Mouse (Mus musculus): ENCODE measurements at regions not wholly inside any gene's neighbourhood (a gene's known extent, or its start where the extent isn't known, plus 50 kb on each side); places are given as distances from the start of the nearest gene placed in this dataset.

GRCm38 (mm10) chr17:84085721-84086120 is 102.0 kb downstream of the Zfp36l2 start:
- Histone ChIP-seq H3K4me2 (no peak overlapping the region), H3K9me3 (replicated peaks; ENCODE audit: control insufficient read depth, low read length) (no peaks in the 10 kb centered on the region), H3K36me3 (ENCODE audit: control insufficient read depth, insufficient read depth, low read length) (no peaks in the 10 kb centered on the region), H3K27me3 (ENCODE audit: control insufficient read depth, insufficient read depth, low read length) (no peaks in the 10 kb centered on the region), H3K4me3 (ENCODE audit: low read depth, low read length) (no peak overlapping the region), H3K9ac (ENCODE audit: low read depth, low read length) (0 out of 2 replicates have a peak overlapping the region, but pooled peaks have one; percentile 29), H3K27ac (ENCODE audit: low read depth, low read length) (peak overlapping the region; percentile 35; the same call in 1 of the 2 replicates), H3K4me1 (ENCODE audit: control insufficient read depth, insufficient read depth, low read length) (peaks cover 29% of the 10 kb centered on the region)
- WGBS (ENCODE audit: insufficient replicate concordance) = 26% methylated on average over 7 of the region's 7 CpGs
- ATAC-seq (replicated peaks; ENCODE audit: insufficient number of reproducible peaks, low FRiP score, low TSS enrichment) = no peak

DNA sequence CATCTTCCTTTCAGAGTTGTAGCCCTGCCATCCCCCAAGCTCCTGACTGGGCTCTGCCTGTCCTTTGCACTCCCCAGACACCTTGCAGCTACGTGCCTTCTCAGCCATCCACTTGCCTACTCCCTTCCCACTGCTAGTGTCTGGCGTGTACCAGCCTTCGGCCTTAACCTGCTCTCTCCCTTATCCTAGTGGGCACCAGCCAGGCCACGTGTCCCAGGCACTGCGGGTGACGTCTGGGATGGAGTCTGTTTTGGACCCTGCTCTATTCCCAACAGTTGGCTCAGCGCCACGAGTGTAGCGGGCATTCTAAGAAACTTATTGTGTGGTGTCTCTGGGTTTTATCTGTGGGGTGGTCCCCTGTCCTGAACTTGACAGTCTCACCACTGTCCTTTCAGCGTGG is 102.5 kb downstream of the Zfp36l2 start:
- Histone ChIP-seq H3K36me3 (ENCODE audit: control insufficient read depth, insufficient read depth, low read length) (no peaks in the 10 kb centered on the region), H3K27ac (ENCODE audit: low read depth, low read length) (peak overlapping the region; percentile 35; the same call in 1 of the 2 replicates), H3K9ac (ENCODE audit: low read depth, low read length) (no peak overlapping the region), H3K27me3 (ENCODE audit: control insufficient read depth, insufficient read depth, low read length) (no peaks in the 10 kb centered on the region), H3K4me3 (ENCODE audit: low read depth, low read length) (no peak overlapping the region), H3K4me1 (ENCODE audit: control insufficient read depth, insufficient read depth, low read length) (peaks cover 29% of the 10 kb centered on the region), H3K9me3 (replicated peaks; ENCODE audit: control insufficient read depth, low read length) (no peaks in the 10 kb centered on the region), H3K4me2 (no peak overlapping the region)
- no peak for ATAC-seq (replicated peaks; ENCODE audit: insufficient number of reproducible peaks, low FRiP score, low TSS enrichment)
- 69% methylated on average over 10 of the region's 10 CpGs for WGBS (ENCODE audit: insufficient replicate concordance)

GRCm38 (mm10) chr17:84083307-84084263 is 104.2 kb downstream of the Zfp36l2 start:
- H3K4me3 ChIP-seq (ENCODE audit: low read depth, low read length) = no peak overlapping the region
- no peak overlapping the region; the same call in 1 of the 2 replicates for H3K27ac ChIP-seq (ENCODE audit: low read depth, low read length)
- no peaks in the 10 kb centered on the region for H3K27me3 ChIP-seq (ENCODE audit: control insufficient read depth, insufficient read depth, low read length)
- no peak overlapping the region for H3K9ac ChIP-seq (ENCODE audit: low read depth, low read length)
- no peaks in the 10 kb centered on the region for H3K9me3 ChIP-seq (replicated peaks; ENCODE audit: control insufficient read depth, low read length)
- H3K4me2 ChIP-seq = no peak overlapping the region
- peaks cover 29% of the 10 kb centered on the region for H3K4me1 ChIP-seq (ENCODE audit: control insufficient read depth, insufficient read depth, low read length)
- 61% methylated on average over 16 of the region's 16 CpGs for WGBS (ENCODE audit: insufficient replicate concordance)
- no peak for ATAC-seq (replicated peaks; ENCODE audit: insufficient number of reproducible peaks, low FRiP score, low TSS enrichment)
- H3K36me3 ChIP-seq (ENCODE audit: control insufficient read depth, insufficient read depth, low read length) = no peaks in the 10 kb centered on the region

- 81% methylated on average over 5 of the region's 5 CpGs for WGBS (ENCODE audit: insufficient replicate concordance)
- no peak overlapping the region for H3K4me3 ChIP-seq (ENCODE audit: low read depth, low read length)
- H3K9me3 ChIP-seq (replicated peaks; ENCODE audit: control insufficient read depth, low read length) = no peaks in the 10 kb centered on the region
- peaks cover 29% of the 10 kb centered on the region for H3K4me1 ChIP-seq (ENCODE audit: control insufficient read depth, insufficient read depth, low read length)
- H3K27me3 ChIP-seq (ENCODE audit: control insufficient read depth, insufficient read depth, low read length) = no peaks in the 10 kb centered on the region
- no peak overlapping the region for H3K4me2 ChIP-seq
- 0 out of 2 replicates have a peak overlapping the region, but pooled peaks have one; percentile 57 for H3K27ac ChIP-seq (ENCODE audit: low read depth, low read length)
- ATAC-seq (replicated peaks; ENCODE audit: insufficient number of reproducible peaks, low FRiP score, low TSS enrichment) = no peak
- H3K9ac ChIP-seq (ENCODE audit: low read depth, low read length) = 0 out of 2 replicates have a peak overlapping the region, but pooled peaks have one; percentile 28
- H3K36me3 ChIP-seq (ENCODE audit: control insufficient read depth, insufficient read depth, low read length) = no peaks in the 10 kb centered on the region
Observed at GRCm38 (mm10) chr17:84082571-84082970, 105.2 kb downstream of the Zfp36l2 start.

DNA sequence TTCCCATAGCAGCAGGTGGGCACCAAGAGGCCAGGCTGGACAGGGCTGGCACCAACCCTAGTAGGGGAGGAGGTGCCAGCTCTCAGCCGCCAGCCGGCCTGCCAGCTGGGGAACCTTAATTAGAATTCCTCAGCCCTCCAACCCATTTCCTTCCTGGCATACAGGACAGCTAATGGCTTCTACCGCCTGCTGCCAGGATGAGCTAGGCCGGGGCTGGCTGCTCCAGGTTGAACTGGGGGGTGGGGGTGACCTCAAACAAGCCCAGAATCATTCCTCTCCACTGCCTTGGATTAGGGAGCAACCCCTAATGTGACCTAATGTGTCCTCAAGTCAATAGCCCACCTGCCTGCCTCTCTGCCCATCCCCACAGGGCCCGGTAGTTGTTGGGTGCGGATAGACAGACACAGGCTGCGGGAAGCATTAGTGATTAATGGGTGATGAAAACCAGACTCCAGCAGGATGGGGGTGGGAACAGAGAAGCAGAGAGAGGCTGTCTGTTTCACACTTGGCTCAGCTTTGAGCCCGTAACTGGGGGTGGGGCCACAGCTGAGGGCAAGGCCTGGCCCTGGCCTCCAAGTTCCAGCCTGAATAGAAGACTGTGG is 105.9 kb downstream of the Zfp36l2 start:
- H3K27ac ChIP-seq (ENCODE audit: low read depth, low read length) = peak overlapping the region; percentile 57; the same call in 1 of the 2 replicates
- H3K9me3 ChIP-seq (replicated peaks; ENCODE audit: control insufficient read depth, low read length) = no peaks in the 10 kb centered on the region
- 0 out of 2 replicates have a peak overlapping the region, but pooled peaks have one; percentile 28 for H3K9ac ChIP-seq (ENCODE audit: low read depth, low read length)
- WGBS (ENCODE audit: insufficient replicate concordance) = 37% methylated on average over 8 of the region's 8 CpGs
- H3K27me3 ChIP-seq (ENCODE audit: control insufficient read depth, insufficient read depth, low read length) = no peaks in the 10 kb centered on the region
- H3K36me3 ChIP-seq (ENCODE audit: control insufficient read depth, insufficient read depth, low read length) = no peaks in the 10 kb centered on the region
- peak; percentile 62 for ATAC-seq (replicated peaks; ENCODE audit: insufficient number of reproducible peaks, low FRiP score, low TSS enrichment)
- peaks cover 29% of the 10 kb centered on the region for H3K4me1 ChIP-seq (ENCODE audit: control insufficient read depth, insufficient read depth, low read length)
- H3K4me2 ChIP-seq = no peak overlapping the region
- no peak overlapping the region for H3K4me3 ChIP-seq (ENCODE audit: low read depth, low read length)

GRCm38 (mm10) chr17:84075081-84075938 is 112.4 kb downstream of the Zfp36l2 start:
- Histone ChIP-seq H3K27me3 (ENCODE audit: control insufficient read depth, insufficient read depth, low read length) (no peaks in the 10 kb centered on the region), H3K4me2 (no peak overlapping the region), H3K4me3 (ENCODE audit: low read depth, low read length) (no peak overlapping the region), H3K9ac (ENCODE audit: low read depth, low read length) (no peak overlapping the region), H3K36me3 (ENCODE audit: control insufficient read depth, insufficient read depth, low read length) (no peaks in the 10 kb centered on the region), H3K4me1 (ENCODE audit: control insufficient read depth, insufficient read depth, low read length) (0 out of 2 replicates have a peak, but pooled peaks cover 4% of the 10 kb centered on the region), H3K9me3 (replicated peaks; ENCODE audit: control insufficient read depth, low read length) (no peaks in the 10 kb centered on the region), H3K27ac (ENCODE audit: low read depth, low read length) (no peak overlapping the region)
- ATAC-seq (replicated peaks; ENCODE audit: insufficient number of reproducible peaks, low FRiP score, low TSS enrichment) = no peak
- 70% methylated on average over 3 of the region's 3 CpGs for WGBS (ENCODE audit: insufficient replicate concordance)

DNA sequence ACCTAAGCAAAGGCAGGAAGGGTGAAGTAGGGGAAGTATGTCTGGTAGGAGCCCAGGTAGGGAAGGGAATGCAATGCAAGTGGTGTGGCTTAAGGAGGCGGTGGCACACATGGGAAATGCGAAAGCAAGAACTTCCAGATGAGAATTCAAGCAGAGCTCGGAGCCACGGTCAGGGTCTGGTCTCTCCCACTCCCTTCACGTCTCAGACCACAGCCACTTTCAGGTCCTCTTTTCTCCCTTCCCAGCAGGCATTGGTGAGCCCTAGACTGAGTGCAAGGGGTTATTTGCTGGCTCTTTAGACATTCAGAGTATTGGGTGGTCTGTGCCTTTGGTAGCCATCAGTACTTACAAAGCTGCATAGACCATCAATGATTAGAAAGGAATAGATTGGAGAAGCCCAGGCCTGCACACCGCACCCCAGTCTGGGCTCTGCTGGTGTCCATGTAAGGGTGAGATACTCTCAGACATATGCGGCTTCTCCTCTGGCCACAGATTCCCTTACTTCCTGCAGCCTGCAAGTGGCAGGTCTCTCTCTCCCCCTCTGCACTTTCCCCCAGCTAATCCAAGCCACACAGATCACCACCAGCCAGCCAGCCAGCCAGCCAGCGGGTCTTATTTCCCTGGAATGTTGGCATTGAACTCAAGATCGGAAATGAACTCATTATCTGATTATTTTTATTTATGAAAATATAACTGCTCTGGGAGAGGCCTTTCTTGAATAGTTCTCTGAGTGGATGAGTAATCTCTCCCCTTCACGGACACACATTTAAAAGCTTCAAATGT is 113.6 kb downstream of the Zfp36l2 start:
- no peak overlapping the region for H3K4me3 ChIP-seq (ENCODE audit: low read depth, low read length)
- H3K9ac ChIP-seq (ENCODE audit: low read depth, low read length) = no peak overlapping the region
- H3K27ac ChIP-seq (ENCODE audit: low read depth, low read length) = no peak overlapping the region
- H3K4me1 ChIP-seq (ENCODE audit: control insufficient read depth, insufficient read depth, low read length) = 0 out of 2 replicates have a peak, but pooled peaks cover 4% of the 10 kb centered on the region
- H3K27me3 ChIP-seq (ENCODE audit: control insufficient read depth, insufficient read depth, low read length) = no peaks in the 10 kb centered on the region
- H3K36me3 ChIP-seq (ENCODE audit: control insufficient read depth, insufficient read depth, low read length) = no peaks in the 10 kb centered on the region
- ATAC-seq (replicated peaks; ENCODE audit: insufficient number of reproducible peaks, low FRiP score, low TSS enrichment) = no peak
- no peak overlapping the region for H3K4me2 ChIP-seq
- no peaks in the 10 kb centered on the region for H3K9me3 ChIP-seq (replicated peaks; ENCODE audit: control insufficient read depth, low read length)
- 71% methylated on average over 10 of the region's 10 CpGs for WGBS (ENCODE audit: insufficient replicate concordance)
